Mouse (Mus musculus) erythroblast, embryonic 14.5 days (primary cell): ENCODE results near the gene Xlr.

Source experiments
- GATA1 ChIP-seq: IDR thresholded peaks from 2 replicates; pipeline ENCODE4 v1.6.1; 2012; ENCODE audit warnings: low read length, inconsistent platforms, mixed read lengths
- TAL1 ChIP-seq: IDR thresholded peaks from 3 replicates; pipeline ENCODE4 v1.6.1; 2012; ENCODE audit warnings: low read length, inconsistent platforms, mixed read lengths

DNA sequence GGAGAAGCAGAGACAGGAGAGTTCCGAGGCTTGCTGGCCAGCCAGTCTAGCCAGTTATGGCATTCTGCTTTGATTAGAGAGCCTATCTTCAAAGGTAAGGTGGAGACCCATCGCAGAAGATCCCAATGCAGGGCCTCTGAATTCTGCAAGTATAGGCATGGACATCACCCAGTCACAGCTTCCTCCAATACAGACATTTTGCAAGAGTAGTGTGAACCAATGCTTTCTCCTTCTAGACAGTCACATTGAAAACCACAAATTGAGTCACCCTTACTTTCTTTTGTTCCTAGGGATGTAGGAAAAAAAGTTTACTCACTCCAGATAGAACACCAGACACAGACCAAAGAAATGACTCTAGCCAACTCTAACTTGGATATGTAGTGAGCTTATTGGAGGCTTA lies 68.5 kb downstream of the Xlr start:
- no peak for TF ChIP-seq TAL1
- no peak for TF ChIP-seq GATA1
